Mouse (Mus musculus) large intestine, adult 2 months (tissue): ENCODE measurements around the gene Gm13539. TPM values are rescaled to one million over a fixed set of nuclear protein-coding genes. Genes with fewer than 3 reads are reported as not detected.
"Not testable (repeated sequence)": the region's sequence is repeated elsewhere in the genome, so short reads cannot be mapped to it uniquely, and the experiment has no call there.

Experiments
- DNase-seq: peaks from one replicate; pipeline ENCODE4 v3.0.0-alpha.2; 2012; ENCODE audit warnings: low read depth, low spot score
- WGBS: fragments of 180-500 bp; shearing (Covaris S2); methylation state at CpG from one replicate; pipeline ENCODE4 v1.1.7; 2018; 5-methylcytosine and 5-hydroxymethylcytosine counted together
- polyA plus RNA-seq: library from polyadenylated mRNA; depleted of rRNA; stranded (reverse); fragments of >200 nt; gene quantifications from 2 replicates; pipeline ENCODE4 v1.2.3, GENCODE M21; 2012; rRNA removed

The Gm13539 gene
- polyA plus RNA-seq, 1 experiment = not detected

- WGBS = 79% methylated on average over 1 of the region's 1 CpGs
- DNase-seq = not testable (repeated sequence)
Measured at GRCm38 (mm10) chr2:25815748-25816147, 33.7 kb downstream of the Gm13539 start, which contains the start of gene Glt6d1. TSS of gene Glt6d1 (minus strand) at chr2:25815848.

GRCm38 (mm10) chr2:25822806-25823205, 40.7 kb downstream of the Gm13539 start, which contains the start of gene Lcn9:
TSS of gene Lcn9 (plus strand) at chr2:25823153.
- DNase-seq = no peak
- WGBS = 81% methylated on average over 1 of the region's 1 CpGs

DNA sequence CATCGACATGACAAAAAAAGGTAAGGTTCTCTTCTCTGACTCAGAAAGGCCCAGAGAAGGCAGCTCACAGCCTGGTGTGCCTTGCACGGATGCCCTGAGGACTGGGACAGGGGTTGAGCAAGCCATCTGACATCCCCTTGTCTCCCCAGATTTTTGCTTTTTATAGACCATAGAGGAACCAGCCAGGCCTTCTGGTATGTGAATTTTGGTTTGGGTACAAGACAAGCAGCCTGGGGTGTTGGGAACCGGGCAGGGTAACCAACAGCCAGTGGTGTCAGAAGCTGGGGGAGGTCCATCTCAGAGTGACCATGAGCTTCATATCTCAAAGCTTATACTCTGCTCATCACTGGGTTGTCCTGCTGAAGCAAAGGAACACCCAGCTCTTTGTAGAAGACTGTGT, 42.7 kb downstream of the Gm13539 start:
- no peak for DNase-seq
- WGBS = 85% methylated on average over 3 of the region's 3 CpGs

DNA sequence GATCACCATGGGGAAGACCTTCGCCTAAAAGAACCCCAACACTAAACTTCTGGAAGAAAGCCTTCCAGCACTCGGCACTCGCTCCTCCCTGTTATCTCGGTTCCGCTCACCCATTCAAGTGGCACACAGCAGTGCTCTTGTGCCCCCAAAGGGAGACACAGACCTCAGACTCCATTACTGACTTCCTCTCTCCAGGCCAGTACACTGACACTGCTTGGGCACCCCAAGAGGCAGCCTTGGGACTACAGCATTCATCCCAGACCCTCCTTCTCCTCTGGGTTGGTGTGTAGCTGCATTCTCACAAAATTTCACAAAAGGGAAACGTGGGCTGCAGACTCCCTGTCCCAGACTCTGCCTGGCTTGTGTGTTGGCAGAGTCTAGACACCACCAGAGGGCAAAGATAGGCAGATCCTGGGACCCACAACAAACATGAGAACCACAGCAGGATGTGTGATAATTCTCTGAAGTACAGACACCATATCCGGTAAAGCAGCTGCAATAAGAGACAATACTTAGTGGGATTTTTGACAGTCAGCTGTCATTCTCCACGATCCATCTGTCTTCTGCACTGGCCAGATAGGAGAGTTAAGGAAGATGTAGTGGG, 46.4 kb downstream of the Gm13539 start:
- no peak for DNase-seq
- 69% methylated on average over 8 of the region's 8 CpGs for WGBS

DNA sequence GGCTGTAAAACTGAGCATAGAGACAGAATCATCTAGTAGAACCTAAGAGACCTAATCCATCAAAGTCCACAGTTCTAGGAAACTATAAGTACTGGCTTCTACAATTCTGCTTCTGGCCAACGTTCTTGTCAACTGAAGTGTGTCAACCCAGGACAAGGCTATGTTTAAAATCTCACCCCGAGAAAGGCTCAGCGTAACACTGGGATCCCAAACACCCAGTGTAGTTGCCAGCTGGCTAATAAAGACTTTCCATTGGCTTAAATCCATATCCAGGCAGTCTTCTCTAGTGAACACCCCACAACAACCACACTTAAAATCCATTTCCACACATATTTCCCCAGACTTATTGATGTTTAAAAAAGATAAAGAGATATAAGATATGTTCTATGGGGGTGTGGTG, 48.7 kb downstream of the Gm13539 start:
- WGBS = 63% methylated on average over 3 of the region's 3 CpGs

DNA sequence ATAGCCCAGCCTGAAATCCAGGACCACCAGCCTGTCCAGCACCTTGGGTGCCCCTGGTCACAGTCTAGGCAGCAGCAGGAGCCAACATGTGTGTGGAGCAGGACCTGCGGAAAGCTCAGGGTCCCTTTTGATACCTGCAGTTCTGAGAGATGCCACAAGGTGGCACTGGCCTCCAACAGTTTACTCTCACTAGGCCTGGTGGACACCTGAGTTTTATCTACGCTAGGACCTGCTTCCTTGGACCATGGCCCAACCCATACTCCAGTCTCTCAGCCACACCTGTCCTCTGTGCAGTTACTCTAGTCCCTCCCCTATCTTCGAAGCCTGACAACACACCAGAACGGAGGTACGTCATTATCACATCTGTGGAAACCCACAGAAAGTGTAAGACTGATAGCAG, 54.2 kb downstream of the Gm13539 start:
- WGBS = 18% methylated on average over 5 of the region's 5 CpGs
- DNase-seq = peak; percentile 66

More for the DNA sequence above, 48.7 kb downstream of the Gm13539 start:
- DNase-seq = no peak

Other genes starting within 250 kb of the Gm13539 start
- gene Traf2, start 235.3 kb upstream of the Gm13539 start, polyA plus RNA-seq = 19.6 and 20.8 TPM in 2 replicates
- 200 and 273 TPM in 2 replicates for gene Edf1, start 224.4 kb upstream of the Gm13539 start, polyA plus RNA-seq
- 0.97 and 8.1 TPM in 2 replicates for gene Mamdc4, start 207.4 kb upstream of the Gm13539 start, polyA plus RNA-seq
- 37.3 and 44.6 TPM in 2 replicates for gene Phpt1, start 207.0 kb upstream of the Gm13539 start, polyA plus RNA-seq
- 0.43 and 0.69 TPM in 2 replicates for gene Ajm1, start 200.5 kb upstream of the Gm13539 start, polyA plus RNA-seq
- 35.8 and 52.6 TPM in 2 replicates for gene Rabl6, start 173.7 kb upstream of the Gm13539 start, polyA plus RNA-seq
- not detected in 2 replicates for gene Ccdc183, start 164.6 kb upstream of the Gm13539 start, polyA plus RNA-seq
- gene Tmem141, start 160.3 kb upstream of the Gm13539 start, polyA plus RNA-seq = 17.2 and 19.4 TPM in 2 replicates
- gene Fcna, start 154.2 kb upstream of the Gm13539 start, polyA plus RNA-seq = 1.9 TPM in 2 replicates
- 1.4 TPM in 1 of 2 replicates, not detected in the other for gene Lcn8, start 129.1 kb upstream of the Gm13539 start, polyA plus RNA-seq
- 0.74 TPM in 1 of 2 replicates, not detected in the other for gene Lcn5, start 124.3 kb upstream of the Gm13539 start, polyA plus RNA-seq
- not detected in 2 replicates for gene Lcn6, start 105.5 kb upstream of the Gm13539 start, polyA plus RNA-seq
- 0.37 TPM in 1 of 2 replicates, not detected in the other for gene Lcn10, start 99.5 kb upstream of the Gm13539 start, polyA plus RNA-seq
- gene Obp2a, start 82.2 kb upstream of the Gm13539 start, polyA plus RNA-seq = not detected in 2 replicates
- gene Bmyc, start 75.5 kb upstream of the Gm13539 start, polyA plus RNA-seq = 15.6 and 16.1 TPM in 2 replicates
- not detected in 2 replicates for gene Obp2b, start 45.2 kb upstream of the Gm13539 start, polyA plus RNA-seq
- gene Lcn3, start 16.7 kb upstream of the Gm13539 start, polyA plus RNA-seq = not detected in 2 replicates
- gene Lcn11, start 5.2 kb upstream of the Gm13539 start, polyA plus RNA-seq = not detected in 2 replicates
- gene Glt6d1, start 33.6 kb downstream of the Gm13539 start, polyA plus RNA-seq = not detected in 2 replicates
- 0.10 and 0.29 TPM in 2 replicates for gene Lcn9, start 40.9 kb downstream of the Gm13539 start, polyA plus RNA-seq
- gene Sohlh1, start 65.0 kb downstream of the Gm13539 start, polyA plus RNA-seq = not detected in 2 replicates
- gene Kcnt1, start 81.5 kb downstream of the Gm13539 start, polyA plus RNA-seq = 1.4 and 2.8 TPM in 2 replicates
- 2.1 and 5.1 TPM in 2 replicates for gene Camsap1, start 201.0 kb downstream of the Gm13539 start, polyA plus RNA-seq
- 43.6 and 51.5 TPM in 2 replicates for gene Ubac1, start 239.5 kb downstream of the Gm13539 start, polyA plus RNA-seq